Mouse (Mus musculus) ES-E14 (cell line): ENCODE measurements around the gene Sorcs2. TPM values are rescaled to one million over a fixed set of nuclear protein-coding genes. Genes with fewer than 3 reads are reported as not detected.

Experiments
- DNase-seq: peaks from one replicate; pipeline ENCODE4 v3.0.0-alpha.2; 2013; ENCODE audit warnings: low read depth, low spot score
- H3K27ac ChIP-seq: 2 replicates; pipeline ENCODE4 v1.5.1; 2012; ENCODE audit warnings: low read depth, mild to moderate bottlenecking, low read length, moderate library complexity, mixed read lengths; ENCODE audit not compliant: poor library complexity, insufficient read depth, severe bottlenecking
- H3K36me3 ChIP-seq: 2 replicates; pipeline ENCODE4 v1.6.1; 2012; ENCODE audit warnings: mild to moderate bottlenecking, low read length, moderate library complexity, mixed read lengths; ENCODE audit not compliant: control insufficient read depth, poor library complexity, insufficient read depth, severe bottlenecking
- H3K4me1 ChIP-seq, 2 experiments: fragments of 150-350 bp in 1 of 2; sonication (generic) in 1 of 2; 2 replicates each; pipeline ENCODE4 v1.6.1; 2012; ENCODE audit warnings: low read length in 2 of 2, mild to moderate bottlenecking in 1 of 2, mixed read lengths in 1 of 2; ENCODE audit not compliant: control insufficient read depth in 2 of 2, insufficient read depth in 2 of 2, poor library complexity in 1 of 2
- H3K4me3 ChIP-seq, 2 experiments: fragments of 150-350 bp in 1 of 2; sonication (generic) in 1 of 2; 2 replicates each; pipeline ENCODE4 v1.5.1; 2012; ENCODE audit warnings: low read length in 2 of 2, low read depth in 1 of 2, mild to moderate bottlenecking in 1 of 2, mixed read lengths in 1 of 2; ENCODE audit not compliant: insufficient read depth in 1 of 2, poor library complexity in 1 of 2, severe bottlenecking in 1 of 2
- H3K9ac ChIP-seq: 2 replicates; pipeline ENCODE4 v1.6.1; 2012; ENCODE audit warnings: low read depth, mild to moderate bottlenecking, low read length, mixed read lengths; ENCODE audit not compliant: poor library complexity, insufficient read depth, severe bottlenecking
- H3K9me3 ChIP-seq: fragments of 150-350 bp; sonication (generic); 2 replicates; pipeline ENCODE4 v1.6.1; 2012; ENCODE audit warnings: low read depth, mild to moderate bottlenecking, low read length; ENCODE audit not compliant: control insufficient read depth, insufficient read depth
- CHD2 ChIP-seq: IDR thresholded peaks from 2 replicates; pipeline ENCODE4 v1.6.1; 2014; ENCODE audit warnings: mild to moderate bottlenecking, low read depth, low read length, inconsistent platforms
- HCFC1 ChIP-seq: IDR thresholded peaks from 2 replicates; pipeline ENCODE4 v1.6.1; 2012; ENCODE audit warnings: low read length, inconsistent platforms, borderline replicate concordance; ENCODE audit not compliant: insufficient read depth
- MAFK ChIP-seq: IDR thresholded peaks from 2 replicates; pipeline ENCODE4 v1.6.1; 2014; ENCODE audit warnings: mild to moderate bottlenecking, low read depth, low read length, inconsistent platforms; ENCODE audit not compliant: insufficient read depth
- ZC3H11A ChIP-seq: IDR thresholded peaks from 2 replicates; pipeline ENCODE4 v1.6.1; 2012; ENCODE audit warnings: low read depth, mild to moderate bottlenecking, inconsistent platforms, low read length, borderline replicate concordance
- ZNF384 ChIP-seq: IDR thresholded peaks from 2 replicates; pipeline ENCODE4 v1.6.1; 2012; ENCODE audit warnings: low read depth, low read length, inconsistent platforms
- in situ Hi-C, 2 experiments: fragments of 600-800 bp; cut with MboI; formaldehyde crosslinking; loops; one replicate each; pipeline ENCODE4 v1.15.1; 2025; ENCODE audit warnings: low sequenced_read_pairs in 2 of 2, inconsistent platforms in 1 of 2; ENCODE audit not compliant: unreplicated experiment in 2 of 2
- total RNA-seq: library from RNA; depleted of rRNA; stranded (reverse); fragments of 300-350 nt; gene quantifications from 2 replicates; pipeline ENCODE4 v1.2.3, GENCODE M21; 2012

Gene Sorcs2
- total RNA-seq, 1 experiment: 5.4 TPM

DNA sequence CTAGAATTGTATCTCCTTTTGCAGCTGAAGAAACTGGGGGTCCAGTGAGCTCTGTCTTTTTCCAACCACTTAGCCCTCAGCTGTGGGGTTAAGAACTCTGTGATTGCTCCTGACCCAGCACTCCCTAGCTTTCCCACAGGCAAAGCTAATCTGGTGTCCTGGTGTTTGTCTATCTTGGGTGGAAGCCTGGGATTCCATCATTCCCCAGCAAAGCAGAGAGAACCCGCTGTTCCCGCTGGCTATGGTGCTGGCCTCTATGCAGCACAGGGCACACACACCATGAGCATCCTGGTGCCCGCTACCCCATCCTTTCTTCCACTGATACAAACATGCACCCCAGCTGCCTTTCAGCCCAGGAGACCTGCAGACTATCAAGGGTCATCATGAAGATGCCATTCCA is 42.3 kb downstream of the Sorcs2 start:
- Histone ChIP-seq H3K27ac (no peak overlapping the region), H3K4me1 (peaks cover 0 to 10% of the 10 kb centered on the region in 2 experiments; a peak in 2 of 4 replicates), H3K9ac (no peak overlapping the region), H3K9me3 (no peaks in the 10 kb centered on the region), H3K4me3 (no peak overlapping the region), H3K36me3 (no peaks in the 10 kb centered on the region)
- DNase-seq: no peak
- in situ Hi-C loops: no loop called here
- no peak for TF ChIP-seq MAFK
- TF ChIP-seq CHD2: no peak
- no peak for TF ChIP-seq HCFC1
- TF ChIP-seq ZC3H11A: no peak
- no peak for TF ChIP-seq ZNF384

DNA sequence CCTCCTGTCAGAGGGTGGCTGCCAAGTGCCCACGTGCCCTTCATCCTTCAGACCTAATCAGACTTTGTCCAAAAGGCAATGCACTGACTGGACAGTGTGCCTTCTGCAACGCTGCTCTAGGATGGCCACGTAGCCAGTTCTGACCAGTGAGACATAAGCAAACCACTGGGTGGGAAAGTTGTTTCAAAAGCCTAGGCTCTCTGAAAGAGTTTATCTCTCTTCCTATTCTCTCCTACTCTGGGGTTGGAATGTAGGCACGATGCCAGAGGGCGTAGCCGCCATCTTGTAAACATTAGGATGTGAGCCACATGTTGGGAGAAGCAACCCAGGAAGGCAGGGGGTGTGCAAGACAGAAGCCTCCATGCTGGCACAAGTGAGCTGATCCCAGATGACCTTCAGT is 44.3 kb downstream of the Sorcs2 start:
- no peak for DNase-seq
- Histone ChIP-seq H3K4me3 (no peak overlapping the region), H3K27ac (no peak overlapping the region), H3K9ac (no peak overlapping the region), H3K9me3 (no peaks in the 10 kb centered on the region), H3K36me3 (no peaks in the 10 kb centered on the region), H3K4me1 (no peaks in the 10 kb centered on the region)
- in situ Hi-C loops: no loop called here
- no peak for TF ChIP-seq ZNF384
- TF ChIP-seq ZC3H11A: no peak
- no peak for TF ChIP-seq MAFK
- no peak for TF ChIP-seq CHD2
- TF ChIP-seq HCFC1: no peak

GRCm38 (mm10) chr5:36353194-36353593 is 44.7 kb downstream of the Sorcs2 start:
- Histone ChIP-seq H3K9ac (no peak overlapping the region), H3K4me1 (no peaks in the 10 kb centered on the region), H3K4me3 (no peak overlapping the region), H3K36me3 (no peaks in the 10 kb centered on the region), H3K27ac (no peak overlapping the region), H3K9me3 (no peaks in the 10 kb centered on the region)
- no peak for TF ChIP-seq CHD2
- no peak for TF ChIP-seq MAFK
- no peak for TF ChIP-seq ZNF384
- no peak for TF ChIP-seq ZC3H11A
- TF ChIP-seq HCFC1: no peak
- in situ Hi-C loops: no loop called here
- DNase-seq: no peak

DNA sequence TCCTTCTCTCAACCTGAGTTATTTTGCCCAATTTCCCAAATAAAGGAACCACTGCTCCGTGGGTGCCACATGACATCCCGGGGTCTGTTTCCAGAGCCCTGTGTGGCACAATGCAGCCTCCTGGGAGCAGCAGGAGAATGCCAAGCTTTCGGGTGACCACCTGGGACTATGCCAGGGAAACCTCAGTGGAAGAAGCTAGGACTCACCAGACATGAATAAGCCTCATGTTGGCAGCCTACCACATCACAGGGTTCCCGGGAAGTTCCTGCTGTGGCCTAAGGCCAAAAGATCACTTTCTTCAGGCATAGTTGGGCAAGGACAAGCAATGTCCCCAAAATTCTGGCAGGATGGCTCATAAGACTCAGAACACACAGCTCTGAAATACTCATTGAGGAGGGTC is 51.2 kb downstream of the Sorcs2 start:
- H3K9ac ChIP-seq: no peak overlapping the region
- H3K9me3 ChIP-seq: no peaks in the 10 kb centered on the region
- H3K27ac ChIP-seq: no peak overlapping the region
- in situ Hi-C loops: no loop called here
- H3K36me3 ChIP-seq: no peaks in the 10 kb centered on the region
- no peak overlapping the region for H3K4me3 ChIP-seq
- H3K4me1 ChIP-seq: no peaks in the 10 kb centered on the region
- DNase-seq: no peak
- TF ChIP-seq HCFC1 (no peak), CHD2 (no peak), ZNF384 (no peak), MAFK (no peak), ZC3H11A (no peak)

GRCm38 (mm10) chr5:36339283-36339682 is 58.7 kb downstream of the Sorcs2 start:
- Histone ChIP-seq H3K36me3 (no peaks in the 10 kb centered on the region), H3K4me1 (peaks cover 0 to 3% of the 10 kb centered on the region in 2 experiments; a peak in 2 of 4 replicates), H3K9me3 (no peaks in the 10 kb centered on the region), H3K4me3 (no peak overlapping the region), H3K27ac (no peak overlapping the region), H3K9ac (no peak overlapping the region)
- TF ChIP-seq ZNF384 (no peak), HCFC1 (no peak), MAFK (no peak), ZC3H11A (no peak), CHD2 (no peak)
- in situ Hi-C loops: no loop called here
- DNase-seq: no peak
